Mouse (Mus musculus) skeletal muscle tissue, adult 2 months (tissue): Measurements from ENCODE around the gene Ppp1r9b.
"Not testable (repeated sequence)": the region's sequence is repeated elsewhere in the genome, so short reads cannot be mapped to it uniquely, and the experiment has no call there.

Experiments
- DNase-seq: peaks from one replicate; pipeline ENCODE4 v3.0.0-alpha.2; 2012; ENCODE audit warnings: low read depth, low spot score

Gene Ppp1r9b

DNA sequence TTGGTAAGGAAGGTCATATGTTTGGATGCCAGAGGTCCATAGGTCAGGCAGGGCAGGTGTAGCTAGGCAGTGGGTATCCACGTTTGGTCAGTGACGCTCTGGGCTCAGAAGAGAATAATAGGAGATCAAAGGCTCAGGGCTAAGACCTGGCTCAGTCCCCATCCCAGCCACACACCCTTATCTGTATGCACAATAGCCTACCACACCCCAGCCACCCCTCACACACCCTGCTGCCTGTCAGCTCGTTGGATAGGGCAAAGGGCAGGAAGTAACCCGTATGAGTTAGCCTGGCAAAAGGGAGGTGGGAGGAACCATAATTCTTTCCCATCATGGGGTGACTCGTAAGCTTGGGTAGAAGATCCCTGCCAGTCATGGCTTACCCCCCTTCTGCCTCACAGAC, 6.8 kb downstream of the Ppp1r9b start:
- no peak for DNase-seq

GRCm38 (mm10) chr11:94998041-94998531, 7.3 kb downstream of the Ppp1r9b start:
- no peak for DNase-seq

DNA sequence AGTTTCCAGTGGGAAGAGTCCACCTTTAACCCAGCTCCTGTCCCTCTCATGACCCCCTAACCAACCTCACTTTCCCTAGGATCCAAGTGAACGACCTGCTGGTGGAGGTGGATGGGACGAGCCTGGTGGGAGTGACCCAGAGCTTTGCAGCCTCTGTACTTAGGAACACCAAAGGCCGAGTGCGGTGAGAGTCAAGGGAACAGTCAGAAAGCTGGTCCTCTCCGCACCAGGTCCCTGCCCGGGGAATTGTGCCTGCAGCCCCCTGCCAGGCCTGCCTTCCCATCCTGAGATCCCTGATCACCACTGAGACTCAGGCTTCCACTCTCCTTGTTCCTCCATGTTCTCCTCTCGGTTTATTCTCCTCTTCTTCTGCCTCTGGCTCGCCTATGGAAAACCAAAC, 9.3 kb downstream of the Ppp1r9b start:
- DNase-seq = no peak

DNA sequence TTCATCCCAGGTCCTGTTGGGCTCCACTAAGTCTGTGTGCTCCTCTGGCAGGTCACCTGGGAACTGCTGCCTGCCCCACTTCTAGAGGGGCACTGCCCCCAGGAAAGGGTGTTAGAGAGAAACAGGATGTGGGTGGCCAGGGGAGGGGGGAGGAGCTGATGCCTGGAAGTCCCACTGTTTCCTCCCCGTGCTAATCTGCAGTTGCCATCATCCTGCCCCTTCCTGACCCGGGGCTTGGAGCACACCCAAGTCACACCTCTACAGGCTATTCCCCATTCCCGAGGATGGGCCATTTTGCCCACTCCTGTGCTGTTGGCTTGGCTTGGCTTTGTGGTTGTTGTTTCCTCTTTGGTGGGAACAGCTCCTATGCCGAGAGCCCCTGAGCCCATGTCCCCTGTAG, 9.7 kb downstream of the Ppp1r9b start:
- DNase-seq = no peak

DNA sequence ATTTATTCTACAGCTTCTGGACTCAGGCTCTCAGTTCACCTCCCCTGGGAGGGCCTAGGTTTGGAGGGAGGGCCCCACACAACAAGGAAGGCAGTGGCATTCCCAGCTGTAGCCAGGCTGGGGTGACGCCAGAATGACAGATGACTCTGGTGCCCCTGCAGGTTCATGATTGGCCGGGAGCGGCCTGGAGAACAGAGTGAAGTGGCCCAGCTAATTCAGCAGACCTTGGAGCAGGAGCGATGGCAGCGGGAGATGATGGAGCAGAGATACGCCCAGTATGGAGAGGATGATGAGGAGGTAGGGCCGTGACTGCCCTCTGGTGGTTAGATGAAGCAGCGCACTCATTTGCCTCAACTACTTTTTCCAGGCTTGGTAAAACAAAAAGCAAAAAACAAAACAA, 10.2 kb downstream of the Ppp1r9b start:
- peak; percentile 73 for DNase-seq

GRCm38 (mm10) chr11:95001584-95002347, 10.9 kb downstream of the Ppp1r9b start:
- no peak for DNase-seq

DNA sequence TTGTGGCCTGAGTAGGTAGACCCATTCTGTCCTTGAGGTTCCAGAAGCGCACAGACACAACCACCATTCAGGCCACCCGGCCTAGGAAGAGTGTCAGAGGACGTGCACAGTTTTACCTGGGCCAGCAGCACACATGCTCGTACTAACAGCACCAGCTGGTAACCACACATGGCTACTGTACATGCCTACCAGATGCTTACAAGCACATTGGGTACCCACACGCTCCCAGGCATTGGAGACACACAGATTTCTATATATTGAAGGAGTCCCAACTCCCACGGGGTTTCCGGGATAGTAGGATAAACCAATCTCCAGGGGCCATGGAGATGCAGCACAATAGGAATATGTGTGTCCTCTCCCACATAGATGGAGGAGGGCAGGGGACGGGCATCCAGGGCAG, 11.9 kb downstream of the Ppp1r9b start:
- DNase-seq = no peak

- no peak for DNase-seq
These were observed 13.5 kb downstream of the Ppp1r9b start for GRCm38 (mm10) chr11:95004136-95004936.

DNA sequence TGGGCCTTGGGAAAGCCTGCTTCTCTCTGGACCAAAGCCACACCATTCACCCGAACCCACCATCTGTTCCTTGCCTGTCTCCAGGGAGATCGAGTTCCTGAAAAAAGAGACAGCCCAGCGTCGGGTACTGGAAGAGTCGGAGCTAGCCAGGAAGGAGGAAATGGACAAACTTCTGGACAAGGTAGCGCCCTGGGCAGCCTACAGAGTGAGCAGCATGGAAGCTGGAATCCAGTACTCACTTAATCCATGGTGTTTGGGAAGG, 14.0 kb downstream of the Ppp1r9b start:
- no peak for DNase-seq

DNA sequence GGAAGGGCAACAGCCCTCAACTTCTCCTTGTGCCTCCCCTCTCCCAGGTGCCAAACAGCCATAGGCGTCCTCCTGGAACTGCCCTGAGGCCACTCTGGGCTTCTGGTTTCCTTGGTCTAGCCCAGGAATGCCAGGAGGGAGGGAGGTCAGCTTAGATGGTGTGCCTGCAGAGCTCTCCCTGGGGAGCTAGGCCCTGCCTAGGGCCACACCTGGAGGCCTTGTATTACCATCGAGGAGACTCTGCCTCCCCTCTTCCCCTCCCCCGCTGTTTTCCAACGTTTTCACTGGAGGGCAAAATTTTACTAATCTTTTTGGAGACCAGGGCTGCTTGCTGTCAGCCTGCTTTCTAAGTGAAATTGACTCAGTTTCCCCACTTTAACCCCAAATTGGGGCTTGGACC, 15.2 kb downstream of the Ppp1r9b start:
- no peak for DNase-seq

GRCm38 (mm10) chr11:95006525-95007219, 15.8 kb downstream of the Ppp1r9b start:
- peak; percentile 68 for DNase-seq

- DNase-seq = no peak
These were observed 16.6 kb downstream of the Ppp1r9b start for GRCm38 (mm10) chr11:95007418-95007817.

DNA sequence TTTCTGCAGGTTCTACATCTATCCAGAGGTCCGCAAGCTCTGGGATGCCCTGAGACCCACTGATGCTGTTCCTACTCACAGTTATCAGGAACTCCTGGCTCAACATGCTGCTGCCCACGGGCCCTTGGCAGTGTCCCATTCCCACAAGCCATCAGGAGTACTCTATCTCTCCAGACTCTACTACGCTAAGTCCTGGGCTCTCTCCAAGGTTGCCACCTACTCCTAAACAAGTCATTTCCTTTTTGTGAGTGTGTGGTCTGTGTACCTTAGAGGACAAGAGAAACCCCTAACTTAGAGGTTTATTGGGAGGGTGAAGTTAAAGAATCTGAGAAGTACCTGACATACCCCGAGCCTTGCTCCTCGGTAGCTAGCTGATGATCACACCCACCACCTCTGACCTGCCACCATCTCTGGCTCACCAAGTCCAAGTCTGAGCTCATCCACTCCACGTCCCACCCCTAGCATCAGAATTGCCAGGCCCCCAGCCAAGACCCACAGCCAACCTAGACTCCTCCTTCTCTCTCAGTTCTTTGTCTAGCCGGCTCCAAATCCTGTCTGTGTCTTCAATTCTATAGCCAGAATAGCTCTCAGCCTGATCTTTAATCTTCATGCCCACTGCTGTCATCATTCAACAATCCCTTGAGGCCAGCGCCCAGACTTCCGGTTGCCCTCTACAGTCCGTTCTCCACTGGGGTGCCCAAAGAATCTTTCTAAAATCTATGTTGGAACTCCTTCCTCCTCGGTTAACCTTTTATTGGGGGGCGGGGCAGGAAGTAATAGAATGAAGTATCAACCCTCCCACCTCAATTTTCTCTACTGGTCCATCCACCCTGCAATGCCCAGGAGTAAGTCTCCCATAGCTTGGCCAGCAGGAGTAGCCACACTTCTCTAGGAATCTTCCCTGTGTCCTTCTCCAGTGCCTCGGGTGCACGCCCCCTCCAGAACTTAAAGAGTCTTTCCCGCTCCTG, 18.1 kb downstream of the Ppp1r9b start:
- DNase-seq = no peak

DNA sequence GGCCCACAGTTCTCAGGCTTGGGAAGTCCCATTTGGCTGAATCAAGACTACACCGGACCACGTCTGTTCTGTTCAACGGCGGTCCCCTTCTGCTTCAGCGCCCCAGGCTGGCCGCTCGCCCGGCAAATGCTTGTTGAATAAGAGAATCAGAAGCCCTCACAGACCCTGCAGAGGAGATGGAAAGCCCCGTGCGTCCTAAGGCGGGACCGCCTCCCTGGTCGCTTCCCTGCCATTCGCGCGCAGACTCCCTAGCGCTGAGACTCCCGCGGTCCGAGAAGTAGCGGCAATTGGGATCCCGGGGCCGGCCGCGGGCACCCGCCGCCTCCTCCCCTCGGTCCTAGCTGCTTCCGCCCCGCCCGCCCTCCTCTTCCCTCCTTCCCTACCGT, 18.8 kb downstream of the Ppp1r9b start, which contains the start of gene Samd14:
Gene Samd14 (plus strand): TSS at position 251 of the 386 bp plus-strand sequence.
- no peak for DNase-seq

GRCm38 (mm10) chr11:95010141-95010739, 19.4 kb downstream of the Ppp1r9b start:
- DNase-seq = no peak

DNA sequence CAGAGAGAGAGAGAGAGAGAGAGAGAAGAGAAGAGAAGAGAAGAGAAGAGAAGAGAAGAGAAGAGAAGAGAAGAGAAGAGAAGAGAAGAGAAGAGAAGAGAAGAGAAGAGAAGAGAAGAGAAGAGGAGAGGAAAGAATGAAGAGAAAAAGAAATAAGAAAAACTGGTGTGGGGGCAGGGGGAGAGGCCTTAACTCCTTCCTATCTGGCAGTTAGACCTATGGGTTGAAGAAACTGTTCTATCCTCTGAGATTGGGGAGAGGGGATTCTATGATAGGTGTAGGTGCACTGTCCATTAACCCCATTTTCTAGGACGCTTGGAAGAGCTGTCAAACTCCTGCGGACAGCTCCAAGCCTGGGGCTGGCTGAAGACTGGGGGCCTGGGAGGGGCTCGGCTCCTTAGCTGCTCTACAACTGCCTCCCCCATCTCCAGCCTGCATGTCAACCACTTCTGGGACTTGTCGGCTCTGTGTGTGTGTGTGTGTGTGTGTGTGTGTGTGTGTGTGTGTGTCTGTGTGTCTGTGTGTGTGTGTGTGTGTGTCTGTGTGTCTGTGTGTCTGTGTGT, 20.1 kb downstream of the Ppp1r9b start:
- not testable (repeated sequence) for DNase-seq

- no peak for DNase-seq
These were observed 20.6 kb downstream of the Ppp1r9b start for GRCm38 (mm10) chr11:95011416-95011815.

- no peak for DNase-seq
These were observed 21.2 kb downstream of the Ppp1r9b start for GRCm38 (mm10) chr11:95012075-95012474.

DNA sequence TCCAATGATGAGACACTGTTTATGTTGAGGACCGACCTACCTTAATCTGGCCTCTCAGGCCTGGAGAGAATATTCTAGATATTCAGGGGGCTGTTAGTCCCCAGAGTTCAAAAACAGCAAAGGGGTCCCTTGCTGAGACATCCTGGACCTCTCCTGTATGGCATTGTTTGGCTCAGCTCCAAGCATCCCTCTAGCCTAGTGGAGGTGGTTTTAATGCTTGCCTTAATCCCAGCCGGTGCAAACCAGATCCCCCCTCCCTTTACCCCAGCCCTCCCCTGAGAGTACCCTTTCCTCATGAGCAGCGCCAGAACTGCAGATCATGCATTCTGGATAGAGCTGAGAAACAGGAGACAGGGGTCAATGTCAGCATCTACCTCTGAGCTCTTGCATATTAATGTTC, 21.7 kb downstream of the Ppp1r9b start:
- DNase-seq = no peak

DNA sequence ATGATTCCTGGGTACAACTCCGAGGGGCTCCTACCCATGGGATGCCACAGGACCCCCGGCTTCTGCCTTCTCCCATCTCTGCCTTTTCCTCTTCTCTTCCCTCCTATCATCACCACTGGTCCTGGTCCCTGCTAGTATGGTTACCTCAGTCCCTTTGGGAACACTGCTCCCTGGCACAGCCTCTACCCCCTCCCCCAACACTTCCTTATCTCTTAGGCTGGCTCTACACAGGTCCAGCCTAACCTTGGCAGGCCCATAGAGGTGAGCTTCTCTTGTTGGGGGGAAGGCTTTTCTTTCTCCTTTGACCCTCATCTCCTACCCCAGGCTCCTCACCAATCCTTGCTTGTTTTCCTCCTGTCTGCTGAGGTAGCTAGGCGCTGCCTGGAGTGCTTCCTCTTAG, 24.6 kb downstream of the Ppp1r9b start:
- DNase-seq = no peak
